Comparison of ENCODE assay signal across 26 mouse cellular contexts in genomic region chr14:38730465-38730864, GRCm38 (mm10).
"Had no signal": no experiment of that assay in that cellular context is flagged by ENCODE, and none has a peak within 500 bp of the region (broad histone marks: within the 10 kb centered on the region; RNA-seq: fewer than 3 reads in every experiment).

No protein-coding gene starts in this region.

- H3K27me3 ChIP-seq: heart, embryonic 13.5 days; heart, embryonic 15.5 days; hindbrain, embryonic 13.5 days; hindbrain, embryonic 15.5 days; intestine, embryonic 15.5 days; limb, embryonic 12.5 days; liver, embryonic 13.5 days had no signal

- H3K4me2 ChIP-seq: heart, embryonic 11.5 days; heart, embryonic 13.5 days; heart, embryonic 15.5 days; hindbrain, embryonic 13.5 days; hindbrain, embryonic 15.5 days; intestine, embryonic 15.5 days; limb, embryonic 12.5 days; liver, embryonic 11.5 days; liver, embryonic 13.5 days had no signal

- H3K27ac ChIP-seq: heart, adult 2 months; heart, embryonic 13.5 days; heart, embryonic 15.5 days; hindbrain, embryonic 13.5 days; hindbrain, embryonic 15.5 days; intestine, embryonic 15.5 days; layer of hippocampus, adult 2 months; left cerebral cortex, adult 2 months; limb, embryonic 10.5 days; limb, embryonic 12.5 days; liver, embryonic 13.5 days had no signal

- DNase-seq: gastrocnemius, postnatal 14 days; gastrocnemius, postnatal 36 days; heart, adult 11 months; heart, adult 2 months; heart, postnatal 14 days; heart, postnatal 36 days; kidney, adult 18-20 months; kidney, adult 8-10 months; kidney, postnatal 10 days; kidney, postnatal 25 days; kidney, postnatal 4 days; liver; liver, embryonic 13.5 days had no signal

- H3K4me3 ChIP-seq: heart, adult 2 months; heart, embryonic 13.5 days; heart, embryonic 15.5 days; hindbrain, embryonic 13.5 days; hindbrain, embryonic 15.5 days; intestine, embryonic 15.5 days; layer of hippocampus, adult 2 months; left cerebral cortex, adult 2 months; limb, embryonic 10.5 days; limb, embryonic 12.5 days; liver, embryonic 13.5 days had no signal

- H3K9me3 ChIP-seq: heart, embryonic 13.5 days; heart, embryonic 15.5 days; hindbrain, embryonic 13.5 days; hindbrain, embryonic 15.5 days; intestine, embryonic 15.5 days; limb, embryonic 10.5 days; limb, embryonic 12.5 days; liver, embryonic 13.5 days had no signal

- H3K4me1 ChIP-seq: heart, embryonic 13.5 days; heart, embryonic 15.5 days; hindbrain, embryonic 13.5 days; hindbrain, embryonic 15.5 days; intestine, embryonic 15.5 days; limb, embryonic 10.5 days; limb, embryonic 12.5 days; liver, embryonic 13.5 days had no signal

- ATAC-seq: inflammation-experienced regulatory T-cells, adult 6 months; intestine, embryonic 15.5 days; intestine, postnatal 0 days had no signal

- H3K9ac ChIP-seq: heart, embryonic 13.5 days; heart, embryonic 15.5 days; hindbrain, embryonic 13.5 days; hindbrain, embryonic 15.5 days; intestine, embryonic 15.5 days; limb, embryonic 12.5 days; liver, embryonic 13.5 days had no signal

- H3K36me3 ChIP-seq: heart, embryonic 13.5 days; heart, embryonic 15.5 days; hindbrain, embryonic 13.5 days; hindbrain, embryonic 15.5 days; intestine, embryonic 15.5 days; limb, embryonic 10.5 days; limb, embryonic 12.5 days; liver, embryonic 13.5 days had no signal
